Mouse (Mus musculus): Measurements from ENCODE around the gene Pibf1. TPM values are rescaled to one million over a fixed set of nuclear protein-coding genes. Genes with fewer than 3 reads are reported as not detected.

Gene Pibf1
- total and polyA plus RNA-seq, 3 experiments = 8.4 to 11.0 TPM; not detected in 1

GRCm38 (mm10) chr14:99240563-99240962 is 141.3 kb downstream of the Pibf1 start:
- Histone ChIP-seq H3K9ac (ENCODE audit: control insufficient read depth, low read depth, low read length, poor library complexity, severe bottlenecking) (no peak overlapping the region), H3K36me3 (ENCODE audit: control insufficient read depth in 1 of 2, insufficient read depth in 2 of 2, low read length in 2 of 2) (peaks cover 0 to 2% of the 10 kb centered on the region in 2 experiments; a peak in 2 of 4 replicates), H3K4me3 (ENCODE audit: control insufficient read depth in 1 of 2, insufficient read depth in 1 of 2, low read depth in 2 of 2, low read length in 2 of 2) (no peak overlapping the region), H3K27ac (ENCODE audit: control insufficient read depth, low read depth, low read length) (no peak overlapping the region), H3K27me3 (ENCODE audit: control insufficient read depth in 1 of 2, insufficient read depth in 2 of 2, low read length in 2 of 2) (no peaks in the 10 kb centered on the region), H3K9me3 (replicated peaks; ENCODE audit: insufficient read depth, low read length) (no peaks in the 10 kb centered on the region), H3K4me1 (ENCODE audit: control insufficient read depth in 1 of 2, insufficient read depth in 2 of 2, low read length in 2 of 2) (no peaks in the 10 kb centered on the region), H3K79me2 (ENCODE audit: control insufficient read depth, insufficient read depth, low read length, poor library complexity) (no peaks in the 10 kb centered on the region)
- no peak for DNase-seq (ENCODE audit: low read depth, low spot score)
- no peak for TF ChIP-seq USF1 (IDR thresholded peaks at IDR 0.05; ENCODE audit: low read depth, low read length)
- TF ChIP-seq MXI1 (IDR thresholded peaks at IDR 0.05; ENCODE audit: low read depth, low read length) = no peak
- TF ChIP-seq MYB (IDR thresholded peaks at IDR 0.05; ENCODE audit: low read depth, low read length) = no peak
- no peak for TF ChIP-seq CHD2 (IDR thresholded peaks at IDR 0.05; ENCODE audit: low read length)
- no peak for TF ChIP-seq USF2 (IDR thresholded peaks at IDR 0.05; ENCODE audit: borderline replicate concordance in 1 of 2, insufficient read depth in 1 of 2, low read depth in 1 of 2, low read length in 2 of 2)

DNA sequence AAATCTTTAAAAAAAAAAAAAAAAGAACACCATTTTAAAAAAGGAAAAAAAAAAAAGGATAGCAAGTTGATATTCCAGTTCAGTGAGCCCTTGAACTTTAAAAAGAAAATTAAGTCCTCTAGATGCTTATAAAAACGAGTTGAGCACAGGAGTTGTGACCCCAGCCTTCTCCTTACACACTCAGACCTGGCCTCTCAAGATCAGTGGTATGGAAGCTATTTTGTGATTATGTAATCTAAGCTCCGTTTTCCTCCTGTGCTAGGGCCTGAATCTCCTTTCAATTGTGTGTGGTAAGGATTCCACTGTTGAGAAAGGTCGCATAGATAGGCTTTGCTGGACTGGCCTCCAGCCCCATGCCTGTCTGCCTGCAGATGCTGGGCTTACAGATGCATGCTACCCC is 145.3 kb downstream of the Pibf1 start:
- Histone ChIP-seq H3K4me3 (ENCODE audit: control insufficient read depth in 1 of 2, insufficient read depth in 1 of 2, low read depth in 2 of 2, low read length in 2 of 2) (no peak overlapping the region), H3K4me1 (ENCODE audit: control insufficient read depth in 1 of 2, insufficient read depth in 2 of 2, low read length in 2 of 2) (no peaks in the 10 kb centered on the region), H3K27ac (ENCODE audit: control insufficient read depth, low read depth, low read length) (no peak overlapping the region), H3K79me2 (ENCODE audit: control insufficient read depth, insufficient read depth, low read length, poor library complexity) (no peaks in the 10 kb centered on the region), H3K27me3 (ENCODE audit: control insufficient read depth in 1 of 2, insufficient read depth in 2 of 2, low read length in 2 of 2) (no peaks in the 10 kb centered on the region), H3K9ac (ENCODE audit: control insufficient read depth, low read depth, low read length, poor library complexity, severe bottlenecking) (no peak overlapping the region), H3K36me3 (ENCODE audit: control insufficient read depth in 1 of 2, insufficient read depth in 2 of 2, low read length in 2 of 2) (peaks cover 0 to 2% of the 10 kb centered on the region in 2 experiments; a peak in 2 of 4 replicates), H3K9me3 (replicated peaks; ENCODE audit: insufficient read depth, low read length) (no peaks in the 10 kb centered on the region)
- DNase-seq (ENCODE audit: low read depth, low spot score) = no peak
- TF ChIP-seq MAFK (IDR thresholded peaks at IDR 0.05; ENCODE audit: borderline replicate concordance, low read depth, low read length) = no peak
- no peak for TF ChIP-seq E2F4 (IDR thresholded peaks at IDR 0.05; ENCODE audit: borderline replicate concordance, low read depth, low read length)
- no peak for TF ChIP-seq TCF12 (IDR thresholded peaks at IDR 0.05; ENCODE audit: low read depth, low read length)
- no peak for TF ChIP-seq HCFC1 (IDR thresholded peaks at IDR 0.05; ENCODE audit: low read depth, low read length)
- TF ChIP-seq GATA1 (IDR thresholded peaks at IDR 0.05; ENCODE audit: low read depth, low read length) = no peak
- no peak for TF ChIP-seq EP300 (IDR thresholded peaks at IDR 0.05; ENCODE audit: low read depth in 1 of 2, low read length in 2 of 2)
- TF ChIP-seq KAT2A (conservative IDR thresholded peaks at IDR 0.05; ENCODE audit: low read depth, low read length) = no peak

- H3K36me3 ChIP-seq (ENCODE audit: control insufficient read depth in 1 of 2, insufficient read depth in 2 of 2, low read length in 2 of 2) = peaks cover 0 to 14% of the 10 kb centered on the region in 2 experiments; a peak in 2 of 4 replicates
- H3K4me1 ChIP-seq (ENCODE audit: control insufficient read depth in 1 of 2, insufficient read depth in 2 of 2, low read length in 2 of 2) = peaks cover 8 to 16% of the 10 kb centered on the region in 2 experiments
- no peak overlapping the region for H3K27ac ChIP-seq (ENCODE audit: control insufficient read depth, low read depth, low read length)
- no peak overlapping the region for H3K9ac ChIP-seq (ENCODE audit: control insufficient read depth, low read depth, low read length, poor library complexity, severe bottlenecking)
- TF ChIP-seq MAFK (IDR thresholded peaks at IDR 0.05; ENCODE audit: borderline replicate concordance, low read depth, low read length) (no peak), JUND (IDR thresholded peaks at IDR 0.05; ENCODE audit: low read depth, low read length) (no peak), KAT2A (conservative IDR thresholded peaks at IDR 0.05; ENCODE audit: low read depth, low read length) (no peak), ETS1 (IDR thresholded peaks at IDR 0.05; ENCODE audit: low read depth, low read length) (no peak)
- no peaks in the 10 kb centered on the region for H3K79me2 ChIP-seq (ENCODE audit: control insufficient read depth, insufficient read depth, low read length, poor library complexity)
- H3K4me3 ChIP-seq (ENCODE audit: control insufficient read depth in 1 of 2, insufficient read depth in 1 of 2, low read depth in 2 of 2, low read length in 2 of 2) = no peak overlapping the region
- no peak for DNase-seq (ENCODE audit: low read depth, low spot score)
- H3K27me3 ChIP-seq (ENCODE audit: control insufficient read depth in 1 of 2, insufficient read depth in 2 of 2, low read length in 2 of 2) = no peaks in the 10 kb centered on the region
- no peaks in the 10 kb centered on the region for H3K9me3 ChIP-seq (replicated peaks; ENCODE audit: insufficient read depth, low read length)
Observed at GRCm38 (mm10) chr14:99262026-99262425, 162.8 kb downstream of the Pibf1 start.
